Mouse (Mus musculus) liver, adult 2 months (tissue): ENCODE data around the gene Opa3. TPM values are rescaled to one million over a fixed set of nuclear protein-coding genes. Genes with fewer than 3 reads are reported as not detected.

Experiments used
- DNase-seq: peaks from one replicate; pipeline ENCODE4 v3.0.0-alpha.2; 2011; ENCODE audit warnings: low read depth, low spot score; ENCODE audit errors: extremely low read depth
- H3K27ac ChIP-seq: fragments of 200-500 bp; replicated peaks from 2 replicates; pipeline ENCODE4 v1.5.1; 2012; ENCODE audit warnings: low read depth, mild to moderate bottlenecking, control low read depth, inconsistent platforms, low read length; ENCODE audit not compliant: insufficient read depth
- H3K27me3 ChIP-seq: fragments of 200-500 bp; 2 replicates; pipeline ENCODE4 v1.6.1; 2012; ENCODE audit warnings: mild to moderate bottlenecking, moderate library complexity, low read length, inconsistent platforms; ENCODE audit not compliant: control insufficient read depth, insufficient read depth
- H3K36me3 ChIP-seq: fragments of 200-500 bp; 2 replicates; pipeline ENCODE4 v1.6.1; 2012; ENCODE audit warnings: low read length, inconsistent platforms; ENCODE audit not compliant: control insufficient read depth, insufficient read depth
- H3K4me1 ChIP-seq: fragments of 200-500 bp; 2 replicates; pipeline ENCODE4 v1.6.1; 2011; ENCODE audit warnings: low read length; ENCODE audit not compliant: control insufficient read depth, insufficient read depth
- H3K4me3 ChIP-seq: fragments of 200-500 bp; 2 replicates; pipeline ENCODE4 v1.5.1; 2011; ENCODE audit warnings: low read depth, mild to moderate bottlenecking, control low read depth, low read length, moderate library complexity; ENCODE audit not compliant: insufficient read depth
- H3K79me2 ChIP-seq: fragments of 200-500 bp; 2 replicates; pipeline ENCODE4 v1.6.1; 2012; ENCODE audit warnings: inconsistent platforms, mild to moderate bottlenecking, low read length, moderate library complexity; ENCODE audit not compliant: control insufficient read depth, insufficient read depth
- H3K9ac ChIP-seq: fragments of 200-500 bp; 2 replicates; pipeline ENCODE4 v1.6.1; 2012; ENCODE audit warnings: low read depth, mild to moderate bottlenecking, control low read depth, inconsistent platforms, low read length
- CTCF ChIP-seq: fragments of 200-500 bp; IDR thresholded peaks from 2 replicates; pipeline ENCODE4 v1.5.1; 2011; ENCODE audit warnings: low read depth, low read length, control low read depth
- POLR2A ChIP-seq: fragments of 200-500 bp; IDR thresholded peaks from 2 replicates; pipeline ENCODE4 v1.6.1; 2011; ENCODE audit warnings: low read length, control low read depth; ENCODE audit not compliant: insufficient read depth; ENCODE audit errors: extremely low read depth
- WGBS: fragments of 180-500 bp; shearing (Covaris S2); methylation state at CpG from one replicate; pipeline ENCODE4 v1.1.7; 2018; 5-methylcytosine and 5-hydroxymethylcytosine counted together
- polyA plus RNA-seq: library from polyadenylated mRNA; depleted of rRNA; stranded (reverse); fragments of >200 nt; gene quantifications from 2 replicates; pipeline ENCODE4 v1.2.3, GENCODE M21; 2012
- total RNA-seq: library from RNA; depleted of rRNA; stranded (reverse); fragments of >200 nt; gene quantifications from 2 replicates; pipeline ENCODE4 v1.2.3, GENCODE M21; 2014

The Opa3 gene
- total and polyA plus RNA-seq, 2 experiments, result 12.9 to 34.1 TPM

- no peaks in the 10 kb centered on the region for H3K36me3 ChIP-seq
- DNase-seq, result no peak
- H3K9ac ChIP-seq, result no peak overlapping the region
- WGBS, result 6% methylated on average over 20 of the region's 20 CpGs
- H3K79me2 ChIP-seq, result no peaks in the 10 kb centered on the region
- H3K4me3 ChIP-seq, result peak overlapping the region; percentile 30
- no peaks in the 10 kb centered on the region for H3K27me3 ChIP-seq
- TF ChIP-seq POLR2A (no peak), CTCF (no peak)
- no peaks in the 10 kb centered on the region for H3K4me1 ChIP-seq
- H3K27ac ChIP-seq, result no peak overlapping the region
Observed at GRCm38 (mm10) chr7:19290969-19291596, 62.9 kb downstream of the Opa3 start.

GRCm38 (mm10) chr7:19295503-19296185 is 67.5 kb downstream of the Opa3 start:
- peak overlapping the region; percentile 55; the same call in 1 of the 2 replicates for H3K9ac ChIP-seq
- WGBS, result 17% methylated on average over 22 of the region's 22 CpGs

GRCm38 (mm10) chr7:19297034-19297433 is 68.9 kb downstream of the Opa3 start:
- Histone ChIP-seq H3K4me3 (no peak overlapping the region), H3K27ac (no peak overlapping the region), H3K4me1 (no peaks in the 10 kb centered on the region), H3K36me3 (no peaks in the 10 kb centered on the region), H3K79me2 (no peaks in the 10 kb centered on the region), H3K27me3 (no peaks in the 10 kb centered on the region), H3K9ac (no peak overlapping the region)
- TF ChIP-seq POLR2A, result no peak
- TF ChIP-seq CTCF, result no peak
- 89% methylated on average over 6 of the region's 6 CpGs for WGBS
- DNase-seq, result no peak

More at GRCm38 (mm10) chr7:19295503-19296185, 67.5 kb downstream of the Opa3 start:
- TF ChIP-seq CTCF (peak; percentile 92), POLR2A (no peak)
- Histone ChIP-seq H3K4me1 (no peaks in the 10 kb centered on the region), H3K27me3 (no peaks in the 10 kb centered on the region), H3K79me2 (no peaks in the 10 kb centered on the region), H3K27ac (no peak overlapping the region), H3K36me3 (no peaks in the 10 kb centered on the region), H3K4me3 (peak overlapping the region; percentile 49; the same call in 1 of the 2 replicates)
- peak; percentile 81 for DNase-seq

GRCm38 (mm10) chr7:19297794-19298193 is 69.7 kb downstream of the Opa3 start:
- no peak overlapping the region for H3K27ac ChIP-seq
- H3K9ac ChIP-seq, result no peak overlapping the region
- H3K79me2 ChIP-seq, result no peaks in the 10 kb centered on the region
- no peaks in the 10 kb centered on the region for H3K4me1 ChIP-seq
- H3K27me3 ChIP-seq, result no peaks in the 10 kb centered on the region
- H3K36me3 ChIP-seq, result no peaks in the 10 kb centered on the region
- DNase-seq, result no peak
- no peak overlapping the region for H3K4me3 ChIP-seq
- WGBS, result 85% methylated on average over 5 of the region's 5 CpGs
- TF ChIP-seq POLR2A (no peak), CTCF (no peak)

GRCm38 (mm10) chr7:19299194-19299593 is 71.1 kb downstream of the Opa3 start:
- WGBS, result 13% methylated on average over 3 of the region's 3 CpGs
- Histone ChIP-seq H3K27ac (no peak overlapping the region), H3K9ac (no peak overlapping the region), H3K4me1 (no peaks in the 10 kb centered on the region), H3K79me2 (no peaks in the 10 kb centered on the region), H3K36me3 (no peaks in the 10 kb centered on the region), H3K27me3 (no peaks in the 10 kb centered on the region), H3K4me3 (no peak overlapping the region)
- peak; percentile 49 for DNase-seq
- TF ChIP-seq CTCF, result peak; percentile 61
- TF ChIP-seq POLR2A, result no peak
